Mouse (Mus musculus): Measurements from ENCODE around the gene Col16a1.

DNA sequence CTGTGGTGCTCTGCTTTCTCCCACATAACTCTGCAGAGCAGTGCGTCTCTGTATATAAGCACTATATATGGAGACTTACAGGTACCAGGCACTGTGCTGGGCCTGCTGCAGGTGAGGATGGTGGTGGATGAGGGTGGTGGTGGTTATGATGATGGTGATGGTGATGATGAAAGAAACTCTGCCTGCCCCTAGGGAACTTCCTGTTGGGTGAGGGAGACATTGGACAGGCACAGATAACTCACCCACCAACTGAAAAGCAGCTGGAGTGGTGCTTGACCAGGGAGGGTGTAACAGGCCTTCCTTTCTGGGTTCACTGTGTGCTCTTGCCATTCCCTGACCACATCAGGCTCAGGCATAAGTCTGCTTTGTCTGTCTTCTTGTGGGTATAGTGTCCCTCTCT is 65.1 kb downstream of the Col16a1 start:
- TF ChIP-seq CTCF (IDR thresholded peaks at IDR 0.05; ENCODE audit: low read depth, low read length) = no peak
- no peak for TF ChIP-seq POLR2A (IDR thresholded peaks at IDR 0.05; ENCODE audit: borderline replicate concordance, low read depth, low read length)

All from bone marrow macrophage, adult 2 months (primary cell).